Mouse (Mus musculus) lung, adult 2 months (tissue): ENCODE measurements around the gene Atp6v1e2.

Experiments used
- CTCF ChIP-seq: fragments of 200-500 bp; IDR thresholded peaks from 2 replicates; pipeline ENCODE4 v1.5.1; 2011; ENCODE audit warnings: mild to moderate bottlenecking, low read length, control low read depth; ENCODE audit not compliant: insufficient read depth
- POLR2A ChIP-seq: fragments of 200-500 bp; IDR thresholded peaks from 2 replicates; pipeline ENCODE4 v1.6.1; 2011; ENCODE audit warnings: low read depth, mild to moderate bottlenecking, control low read depth, low read length, borderline replicate concordance; ENCODE audit errors: extremely low read depth

GRCm38 (mm10) chr17:86895191-86895590, 52.5 kb downstream of the Atp6v1e2 start:
- TF ChIP-seq POLR2A (no peak), CTCF (no peak)
